Mouse (Mus musculus) limb, embryonic 13.5 days (tissue): Measurements from ENCODE around the gene Il16. TPM values are rescaled to one million over a fixed set of nuclear protein-coding genes. Genes with fewer than 3 reads are reported as not detected.

ENCODE experiments used
- ATAC-seq: fragments of 200-750 bp; cut with Nextera tagmentation; 2 replicates; pipeline ENCODE4 v1.8.0; 2017; ENCODE audit warnings: low read depth, moderate number of reproducible peaks, moderate TSS enrichment; ENCODE audit not compliant: low FRiP score
- H3K27ac ChIP-seq: fragments of 300-500 bp; sonication (generic); 2 replicates; pipeline ENCODE4 v1.5.1; 2015; ENCODE audit warnings: inconsistent platforms, mild to moderate bottlenecking, moderate library complexity
- H3K27me3 ChIP-seq: fragments of 300-500 bp; sonication (generic); 2 replicates; pipeline ENCODE4 v1.6.1; 2015; ENCODE audit warnings: mild to moderate bottlenecking, inconsistent platforms
- H3K36me3 ChIP-seq: fragments of 300-500 bp; sonication (generic); 2 replicates; pipeline ENCODE4 v1.6.1; 2015; ENCODE audit warnings: inconsistent platforms, mild to moderate bottlenecking, moderate library complexity
- H3K4me1 ChIP-seq: fragments of 300-500 bp; sonication (generic); 2 replicates; pipeline ENCODE4 v1.6.1; 2015; ENCODE audit warnings: inconsistent platforms
- H3K4me2 ChIP-seq: fragments of 300-500 bp; sonication (generic); replicated peaks from 2 replicates; pipeline ENCODE4 v1.6.1; 2015; ENCODE audit warnings: inconsistent platforms, mild to moderate bottlenecking, moderate library complexity
- H3K4me3 ChIP-seq: fragments of 300-500 bp; sonication (generic); 2 replicates; pipeline ENCODE4 v1.5.1; 2015; ENCODE audit warnings: moderate library complexity, mild to moderate bottlenecking, inconsistent platforms
- H3K9ac ChIP-seq: fragments of 300-500 bp; sonication (generic); 2 replicates; pipeline ENCODE4 v1.6.1; 2015; ENCODE audit warnings: mild to moderate bottlenecking, inconsistent platforms
- H3K9me3 ChIP-seq: fragments of 300-500 bp; sonication (generic); 2 replicates; pipeline ENCODE4 v1.6.1; 2016; ENCODE audit warnings: inconsistent platforms
- WGBS: fragments of 180-500 bp; shearing (Covaris S2); methylation state at CpG from one replicate; pipeline ENCODE4 v1.1.7; 2015; 5-methylcytosine and 5-hydroxymethylcytosine counted together
- polyA plus RNA-seq: library from polyadenylated mRNA; unstranded; fragments of >200 nt; fragmentation: Nextera tagmentation; extraction: Ambion mirVana; gene quantifications from 2 replicates; pipeline ENCODE4 v1.2.1, GENCODE M21; 2015

Gene Il16
- polyA plus RNA-seq, 1 experiment from 2014 or later = 4.6 TPM

DNA sequence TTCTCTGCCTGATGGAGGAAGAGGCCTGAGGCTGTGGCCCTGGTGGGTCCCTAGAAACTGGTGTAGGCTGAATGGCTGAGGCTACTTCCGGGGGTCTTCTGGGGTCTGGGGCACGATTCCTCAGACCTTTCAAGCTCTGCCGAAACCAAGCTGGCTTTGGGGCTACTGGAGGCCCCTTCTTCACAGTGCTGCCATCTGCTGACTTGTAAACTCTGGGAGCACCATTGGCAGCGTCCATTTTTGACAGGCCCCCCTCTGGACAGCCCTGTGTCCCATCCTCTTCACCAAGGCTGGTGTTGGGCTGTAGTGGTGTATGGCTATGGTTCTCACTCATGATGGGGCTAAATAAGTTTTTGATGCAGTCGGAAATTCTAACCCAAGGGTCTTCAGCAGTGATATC is 93.0 kb downstream of the Il16 start:
- H3K4me2 ChIP-seq = no peak overlapping the region
- 77% methylated on average over 5 of the region's 5 CpGs for WGBS
- no peak overlapping the region for H3K9ac ChIP-seq
- no peak overlapping the region for H3K27ac ChIP-seq
- H3K4me1 ChIP-seq = no peaks in the 10 kb centered on the region
- no peak for ATAC-seq
- no peaks in the 10 kb centered on the region for H3K9me3 ChIP-seq
- no peaks in the 10 kb centered on the region; the same call in 1 of the 2 replicates for H3K36me3 ChIP-seq
- H3K27me3 ChIP-seq = no peaks in the 10 kb centered on the region
- no peak overlapping the region for H3K4me3 ChIP-seq

DNA sequence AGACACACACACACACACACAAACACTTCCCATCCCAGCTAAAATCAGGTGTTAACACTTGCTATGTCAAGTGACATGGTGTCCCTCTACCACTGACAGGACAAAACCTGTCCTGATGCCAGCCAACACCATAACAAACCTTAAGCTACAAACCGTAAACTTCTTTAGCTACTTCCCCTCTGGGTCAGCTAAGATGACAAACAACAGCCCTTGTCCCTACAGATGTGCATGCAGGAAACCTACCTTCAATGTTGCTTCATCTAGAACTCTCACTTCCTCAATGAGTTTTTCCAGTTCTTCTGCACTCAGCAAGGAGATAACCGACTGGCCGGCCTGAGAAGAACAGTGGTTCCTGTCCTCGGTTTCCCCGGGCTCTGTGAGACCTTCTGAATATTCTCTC is 94.9 kb downstream of the Il16 start:
- 89% methylated on average over 5 of the region's 5 CpGs for WGBS
- H3K27me3 ChIP-seq = no peaks in the 10 kb centered on the region
- H3K27ac ChIP-seq = no peak overlapping the region
- H3K4me3 ChIP-seq = no peak overlapping the region
- H3K9me3 ChIP-seq = no peaks in the 10 kb centered on the region
- no peak overlapping the region for H3K9ac ChIP-seq
- ATAC-seq = no peak
- no peak overlapping the region for H3K4me2 ChIP-seq
- no peaks in the 10 kb centered on the region for H3K4me1 ChIP-seq
- H3K36me3 ChIP-seq = no peaks in the 10 kb centered on the region; the same call in 1 of the 2 replicates

DNA sequence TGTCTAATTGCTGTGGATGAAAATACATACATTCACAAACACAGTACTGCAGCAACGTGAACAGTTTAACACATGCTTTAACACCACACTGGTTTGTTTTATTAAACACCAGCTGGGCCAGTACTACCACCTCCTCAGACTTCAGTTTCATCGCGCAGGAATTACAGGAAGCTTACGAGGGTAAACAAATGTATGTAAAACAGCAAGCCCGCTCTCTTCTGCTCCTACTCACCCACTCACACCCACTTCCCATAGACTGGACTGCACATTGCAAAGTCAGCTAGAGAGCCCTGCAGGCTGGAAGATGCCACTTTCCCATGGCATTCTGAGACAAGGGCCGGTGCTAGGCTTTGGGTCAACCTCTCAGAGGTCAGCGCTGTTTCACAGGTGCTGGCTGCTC is 96.7 kb downstream of the Il16 start:
- H3K4me1 ChIP-seq = no peaks in the 10 kb centered on the region
- no peaks in the 10 kb centered on the region for H3K27me3 ChIP-seq
- ATAC-seq = no peak
- peaks cover 6% of the 10 kb centered on the region for H3K36me3 ChIP-seq
- H3K9ac ChIP-seq = no peak overlapping the region
- no peak overlapping the region for H3K4me2 ChIP-seq
- no peaks in the 10 kb centered on the region for H3K9me3 ChIP-seq
- no peak overlapping the region for H3K27ac ChIP-seq
- H3K4me3 ChIP-seq = no peak overlapping the region
- 69% methylated on average over 7 of the region's 7 CpGs for WGBS

DNA sequence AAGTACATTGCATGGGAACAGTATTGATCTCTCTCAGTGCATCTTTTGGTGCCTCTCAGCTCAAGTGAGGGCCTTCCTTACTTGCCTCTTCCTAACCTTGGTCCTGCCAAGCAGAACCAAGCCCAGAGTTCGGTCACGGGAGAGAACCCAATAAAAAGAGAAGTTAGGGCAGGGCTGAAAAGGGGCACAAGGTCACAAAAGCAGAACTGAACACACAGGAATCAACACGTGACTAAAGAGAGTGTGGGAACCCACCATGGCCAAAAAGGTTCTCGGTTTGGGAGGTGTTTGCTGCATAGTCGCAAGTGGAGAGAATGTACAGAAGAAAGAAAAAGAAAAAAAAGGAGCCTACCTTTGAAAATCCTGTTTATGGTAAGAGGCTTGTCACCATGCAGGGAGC is 100.0 kb downstream of the Il16 start:
- Histone ChIP-seq H3K4me3 (no peak overlapping the region), H3K27ac (no peak overlapping the region), H3K4me2 (no peak overlapping the region), H3K9ac (no peak overlapping the region), H3K9me3 (no peaks in the 10 kb centered on the region), H3K27me3 (no peaks in the 10 kb centered on the region), H3K4me1 (no peaks in the 10 kb centered on the region), H3K36me3 (peaks cover 32% of the 10 kb centered on the region)
- 79% methylated on average over 5 of the region's 5 CpGs for WGBS
- no peak for ATAC-seq

GRCm38 (mm10) chr7:83644761-83645160 is 100.8 kb downstream of the Il16 start:
- H3K36me3 ChIP-seq = peaks cover 38% of the 10 kb centered on the region
- H3K4me1 ChIP-seq = no peaks in the 10 kb centered on the region
- no peak overlapping the region for H3K4me2 ChIP-seq
- H3K4me3 ChIP-seq = no peak overlapping the region
- H3K27me3 ChIP-seq = no peaks in the 10 kb centered on the region
- H3K9ac ChIP-seq = no peak overlapping the region
- 84% methylated on average over 2 of the region's 2 CpGs for WGBS
- H3K27ac ChIP-seq = no peak overlapping the region
- no peak for ATAC-seq
- no peaks in the 10 kb centered on the region for H3K9me3 ChIP-seq

GRCm38 (mm10) chr7:83643581-83643980 is 101.9 kb downstream of the Il16 start:
- Histone ChIP-seq H3K9ac (no peak overlapping the region), H3K36me3 (peaks cover 48% of the 10 kb centered on the region), H3K4me1 (no peaks in the 10 kb centered on the region), H3K27me3 (no peaks in the 10 kb centered on the region), H3K4me2 (no peak overlapping the region), H3K27ac (no peak overlapping the region), H3K4me3 (no peak overlapping the region), H3K9me3 (no peaks in the 10 kb centered on the region)
- 73% methylated on average over 6 of the region's 6 CpGs for WGBS
- no peak for ATAC-seq

DNA sequence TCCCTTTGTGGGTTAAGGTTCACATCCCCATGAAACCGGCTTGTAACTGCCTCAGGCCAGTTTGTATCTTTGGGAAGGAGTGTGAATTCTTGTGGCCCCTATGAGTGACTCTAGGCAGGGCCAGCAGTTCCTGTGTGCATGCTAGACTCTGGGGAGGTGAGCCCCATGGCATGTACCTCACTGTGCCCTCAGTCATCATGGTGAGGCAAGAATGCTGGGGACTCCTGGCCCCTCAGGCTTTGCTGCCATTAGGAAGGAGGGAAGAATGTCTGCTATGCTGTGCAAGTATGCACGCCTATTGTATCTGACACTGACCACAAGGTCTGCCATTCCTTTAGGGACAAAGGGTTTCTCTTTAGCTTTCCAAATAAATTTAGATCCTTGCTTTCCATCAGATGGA is 104.4 kb downstream of the Il16 start:
- no peaks in the 10 kb centered on the region for H3K9me3 ChIP-seq
- H3K27me3 ChIP-seq = no peaks in the 10 kb centered on the region
- H3K9ac ChIP-seq = no peak overlapping the region
- no peak overlapping the region for H3K4me2 ChIP-seq
- H3K36me3 ChIP-seq = peaks cover 72% of the 10 kb centered on the region
- H3K27ac ChIP-seq = no peak overlapping the region
- no peak for ATAC-seq
- 70% methylated on average over 2 of the region's 2 CpGs for WGBS
- H3K4me1 ChIP-seq = no peaks in the 10 kb centered on the region
- H3K4me3 ChIP-seq = no peak overlapping the region

GRCm38 (mm10) chr7:83640581-83640980 is 104.9 kb downstream of the Il16 start:
- Histone ChIP-seq H3K9me3 (no peaks in the 10 kb centered on the region), H3K27me3 (no peaks in the 10 kb centered on the region), H3K4me1 (no peaks in the 10 kb centered on the region), H3K4me2 (no peak overlapping the region), H3K27ac (no peak overlapping the region), H3K9ac (no peak overlapping the region), H3K4me3 (no peak overlapping the region), H3K36me3 (peaks cover 73% of the 10 kb centered on the region)
- 95% methylated on average over 5 of the region's 5 CpGs for WGBS
- no peak for ATAC-seq

GRCm38 (mm10) chr7:83639084-83639483 is 106.4 kb downstream of the Il16 start:
- Histone ChIP-seq H3K4me1 (peaks cover under 1% of the 10 kb centered on the region; the same call in 1 of the 2 replicates), H3K27ac (no peak overlapping the region), H3K9me3 (no peaks in the 10 kb centered on the region), H3K27me3 (no peaks in the 10 kb centered on the region), H3K36me3 (peaks cover 74% of the 10 kb centered on the region), H3K4me3 (no peak overlapping the region), H3K4me2 (no peak overlapping the region), H3K9ac (no peak overlapping the region)
- ATAC-seq = no peak
- 81% methylated on average over 3 of the region's 3 CpGs for WGBS

DNA sequence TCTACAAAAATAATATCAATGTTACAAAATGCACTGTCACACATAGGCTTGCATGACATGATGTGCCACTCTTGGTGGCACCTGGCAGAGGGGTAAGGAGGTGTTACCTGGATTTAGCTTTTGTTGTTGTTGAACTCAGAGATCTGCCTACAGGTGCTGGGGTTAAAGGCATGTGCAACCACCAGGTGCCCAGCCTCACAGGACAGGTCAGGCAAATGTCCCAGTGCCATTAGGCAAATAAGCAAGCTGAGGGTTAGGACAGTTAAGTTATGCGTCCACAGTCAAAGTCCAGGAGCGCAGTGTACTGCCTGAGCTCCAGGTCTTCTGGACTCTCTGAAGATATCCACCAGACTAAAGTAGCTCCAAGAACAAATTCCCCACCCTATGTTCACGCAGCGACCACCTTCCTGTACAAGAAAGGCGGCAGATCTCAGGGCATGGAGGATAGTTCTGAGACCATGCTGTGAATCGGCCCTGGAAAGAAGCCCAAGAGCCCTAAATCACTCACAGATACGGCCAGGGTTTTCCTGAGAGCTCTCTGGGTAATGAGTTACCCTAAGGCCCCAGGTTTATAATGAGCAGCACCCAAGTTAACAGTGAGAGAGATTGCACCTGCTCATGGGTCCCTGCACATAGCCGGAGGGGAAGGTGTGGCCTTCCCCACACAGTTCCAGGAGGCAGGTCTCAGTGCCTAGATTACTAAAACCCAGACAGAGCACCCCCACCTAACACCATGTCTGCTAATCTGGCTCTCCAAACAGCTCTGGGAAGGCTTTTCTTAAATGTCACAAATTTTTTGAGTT is 107.5 kb downstream of the Il16 start:
- Histone ChIP-seq H3K36me3 (peaks cover 64% of the 10 kb centered on the region), H3K9ac (no peak overlapping the region), H3K4me2 (no peak overlapping the region), H3K9me3 (no peaks in the 10 kb centered on the region), H3K27ac (no peak overlapping the region), H3K4me3 (no peak overlapping the region), H3K27me3 (no peaks in the 10 kb centered on the region), H3K4me1 (peaks cover 12% of the 10 kb centered on the region)
- 82% methylated on average over 8 of the region's 8 CpGs for WGBS
- no peak for ATAC-seq

GRCm38 (mm10) chr7:83636425-83636824 is 109.1 kb downstream of the Il16 start:
- 87% methylated on average over 8 of the region's 8 CpGs for WGBS
- no peak overlapping the region for H3K4me2 ChIP-seq
- no peak for ATAC-seq
- no peaks in the 10 kb centered on the region for H3K27me3 ChIP-seq
- peaks cover 52% of the 10 kb centered on the region for H3K36me3 ChIP-seq
- H3K4me1 ChIP-seq = peaks cover 18% of the 10 kb centered on the region
- H3K9me3 ChIP-seq = no peaks in the 10 kb centered on the region
- no peak overlapping the region for H3K27ac ChIP-seq
- no peak overlapping the region for H3K4me3 ChIP-seq
- H3K9ac ChIP-seq = no peak overlapping the region

- Histone ChIP-seq H3K27me3 (no peaks in the 10 kb centered on the region), H3K4me3 (no peak overlapping the region), H3K9ac (no peak overlapping the region), H3K36me3 (peaks cover 48% of the 10 kb centered on the region), H3K9me3 (no peaks in the 10 kb centered on the region), H3K4me1 (peaks cover 23% of the 10 kb centered on the region), H3K27ac (no peak overlapping the region), H3K4me2 (no peak overlapping the region)
- WGBS = 89% methylated on average over 2 of the region's 2 CpGs
- no peak for ATAC-seq
These were observed 109.8 kb downstream of the Il16 start for GRCm38 (mm10) chr7:83635726-83636125.

DNA sequence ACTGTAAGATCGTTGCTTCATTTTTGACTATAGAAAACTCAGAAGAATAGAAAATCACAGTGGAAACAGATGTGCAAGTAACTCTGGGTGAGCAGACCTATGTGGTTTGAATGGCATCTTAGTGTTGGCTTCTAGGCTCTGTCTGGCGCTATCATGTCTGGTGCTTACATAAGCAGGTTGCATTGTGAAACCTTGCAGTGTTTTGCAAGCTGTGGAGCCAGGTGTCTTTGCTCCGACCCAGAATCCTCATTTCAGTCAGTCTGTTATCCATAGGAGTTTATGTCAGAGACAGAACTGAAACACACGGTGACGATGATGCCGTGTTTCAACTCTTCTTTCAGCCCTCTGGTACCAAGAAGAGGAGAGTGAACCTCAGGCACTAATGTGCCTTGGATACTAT is 111.7 kb downstream of the Il16 start:
- Histone ChIP-seq H3K4me2 (no peak overlapping the region; the same call in 1 of the 2 replicates), H3K27ac (no peak overlapping the region), H3K27me3 (no peaks in the 10 kb centered on the region), H3K9ac (no peak overlapping the region), H3K4me3 (no peak overlapping the region), H3K4me1 (peaks cover 25% of the 10 kb centered on the region), H3K9me3 (no peaks in the 10 kb centered on the region), H3K36me3 (peaks cover 30% of the 10 kb centered on the region)
- WGBS = 84% methylated on average over 6 of the region's 6 CpGs
- ATAC-seq = no peak
